Mouse (Mus musculus) kidney, adult 2 months (tissue): ENCODE measurements around the gene Kazald1. TPM values are rescaled to one million over a fixed set of nuclear protein-coding genes. Genes with fewer than 3 reads are reported as not detected.

Source experiments
- DNase-seq: peaks from one replicate; pipeline ENCODE4 v3.0.0; 2021
- H3K27ac ChIP-seq: fragments of 200-500 bp; 2 replicates; pipeline ENCODE4 v1.5.1; 2012; ENCODE audit warnings: low read depth, low read length, control low read depth, inconsistent platforms; ENCODE audit not compliant: insufficient read depth
- H3K27me3 ChIP-seq: fragments of 200-500 bp; replicated peaks from 2 replicates; pipeline ENCODE4 v1.6.1; 2012; ENCODE audit warnings: mild to moderate bottlenecking, moderate library complexity, low read length, inconsistent platforms; ENCODE audit not compliant: control insufficient read depth, insufficient read depth
- H3K36me3 ChIP-seq: fragments of 200-500 bp; 2 replicates; pipeline ENCODE4 v1.6.1; 2012; ENCODE audit warnings: mild to moderate bottlenecking, moderate library complexity, low read length, inconsistent platforms; ENCODE audit not compliant: control insufficient read depth, insufficient read depth
- H3K4me1 ChIP-seq: fragments of 200-500 bp; 2 replicates; pipeline ENCODE4 v1.6.1; 2011; ENCODE audit warnings: low read length; ENCODE audit not compliant: control insufficient read depth, insufficient read depth
- H3K4me3 ChIP-seq: fragments of 200-500 bp; 2 replicates; pipeline ENCODE4 v1.5.1; 2011; ENCODE audit warnings: mild to moderate bottlenecking, low read depth, low read length, control low read depth; ENCODE audit not compliant: insufficient read depth
- CTCF ChIP-seq: fragments of 200-500 bp; conservative IDR thresholded peaks from 2 replicates; pipeline ENCODE4 v1.5.1; 2011; ENCODE audit warnings: low read depth, mild to moderate bottlenecking, control low read depth, low read length, moderate library complexity, mixed read lengths; ENCODE audit not compliant: insufficient read depth, insufficient read length
- POLR2A ChIP-seq: fragments of 200-500 bp; IDR thresholded peaks from one replicate; pipeline ENCODE4 v1.6.1; 2011; ENCODE audit warnings: low read depth, low read length, control low read depth
- WGBS: fragments of 180-500 bp; shearing (Covaris S2); methylation state at CpG from one replicate; pipeline ENCODE4 v1.1.7; 2018; 5-methylcytosine and 5-hydroxymethylcytosine counted together
- polyA plus RNA-seq: library from polyadenylated mRNA; depleted of rRNA; stranded (reverse); fragments of >200 nt; gene quantifications from 2 replicates; pipeline ENCODE4 v1.2.3, GENCODE M21; 2012

The Kazald1 gene
- polyA plus RNA-seq, 1 experiment = 1.9 TPM

DNA sequence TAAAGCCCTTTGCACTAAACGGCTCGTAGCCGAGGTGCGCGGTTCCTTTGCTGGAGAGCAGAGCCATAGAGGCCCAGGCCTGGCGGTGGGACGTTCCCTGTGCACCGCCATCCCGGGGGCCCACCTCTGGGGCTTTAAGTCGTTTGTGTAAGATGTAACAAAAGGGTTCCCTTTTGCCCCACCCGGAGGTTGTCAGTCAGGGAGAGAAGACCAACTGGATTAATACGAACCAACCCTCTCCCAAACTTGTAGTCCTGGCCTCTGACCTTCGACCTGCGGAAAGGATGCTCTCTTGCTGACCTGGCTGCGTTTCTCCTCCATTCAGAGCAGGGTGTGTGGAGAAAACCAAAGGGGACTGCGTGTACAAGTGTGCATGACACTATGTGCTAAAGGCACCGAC is 5.7 kb downstream of the Kazald1 start:
- TF ChIP-seq CTCF = no peak
- no peak for TF ChIP-seq POLR2A
- H3K4me3 ChIP-seq = no peak overlapping the region
- DNase-seq = no peak
- no peaks in the 10 kb centered on the region for H3K27me3 ChIP-seq
- no peaks in the 10 kb centered on the region for H3K4me1 ChIP-seq
- H3K27ac ChIP-seq = no peak overlapping the region
- 6% methylated on average over 17 of the region's 17 CpGs for WGBS
- no peaks in the 10 kb centered on the region for H3K36me3 ChIP-seq

DNA sequence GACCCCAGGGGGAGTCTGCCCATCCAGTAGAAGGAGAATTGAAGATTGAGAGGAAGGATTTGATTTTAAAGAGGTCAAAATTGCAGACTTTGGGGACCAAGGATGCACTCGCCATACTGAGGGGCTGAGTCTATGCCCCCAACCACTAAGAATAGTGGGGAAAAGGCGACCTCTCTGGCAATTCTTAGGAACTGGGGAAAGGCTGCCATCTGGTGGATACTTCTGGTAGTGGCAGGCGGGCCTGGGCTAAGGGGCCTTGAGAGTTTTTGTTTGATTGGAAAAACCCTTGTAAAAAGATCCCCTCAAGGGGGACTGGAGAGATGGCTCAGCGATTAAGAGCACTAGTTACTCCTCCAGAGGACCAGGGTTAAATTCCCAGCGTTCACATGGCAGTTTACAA is 6.2 kb downstream of the Kazald1 start:
- TF ChIP-seq POLR2A (no peak), CTCF (peak; percentile 85)
- no peak overlapping the region for H3K4me3 ChIP-seq
- WGBS = 4% methylated on average over 5 of the region's 5 CpGs
- no peaks in the 10 kb centered on the region for H3K27me3 ChIP-seq
- no peak overlapping the region for H3K27ac ChIP-seq
- H3K4me1 ChIP-seq = no peaks in the 10 kb centered on the region
- DNase-seq = peak; percentile 53
- H3K36me3 ChIP-seq = no peaks in the 10 kb centered on the region

DNA sequence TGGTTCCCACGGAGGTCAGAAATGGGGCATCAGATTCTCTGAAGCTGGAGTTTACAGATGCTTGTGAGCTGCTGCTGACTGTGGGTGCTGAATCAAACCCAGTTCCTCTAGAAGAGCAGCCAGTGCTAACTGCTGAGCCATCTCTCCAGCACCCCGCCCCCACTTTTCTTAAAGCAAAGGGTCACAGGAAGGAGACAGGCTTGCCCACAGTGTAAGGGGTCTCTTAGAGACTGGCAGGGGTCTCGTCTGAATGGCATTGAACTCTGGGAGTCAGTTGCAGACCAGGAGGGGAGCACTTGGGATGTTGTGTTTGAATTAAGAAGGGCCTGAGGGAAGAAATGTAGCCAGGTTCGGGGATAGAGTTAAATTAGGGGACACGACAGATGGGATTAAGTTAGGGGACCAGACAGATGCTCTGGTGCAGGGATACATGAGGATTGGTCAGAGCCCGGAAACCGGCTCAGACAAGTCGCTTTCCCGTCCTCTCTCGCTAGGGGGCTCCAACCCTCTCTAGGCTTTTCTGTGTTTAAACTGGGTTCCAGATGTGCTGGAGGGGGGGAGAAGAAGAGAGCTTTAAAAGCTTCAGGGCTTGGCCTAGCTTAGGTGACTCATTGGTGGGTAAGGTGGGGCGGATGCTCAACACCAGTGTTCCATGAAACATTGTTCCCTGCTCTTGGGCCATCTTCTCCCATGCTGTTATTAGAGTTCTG is 7.0 kb downstream of the Kazald1 start:
- no peaks in the 10 kb centered on the region for H3K4me1 ChIP-seq
- no peak overlapping the region for H3K4me3 ChIP-seq
- no peaks in the 10 kb centered on the region for H3K27me3 ChIP-seq
- DNase-seq = peak; percentile 46
- 23% methylated on average over 11 of the region's 11 CpGs for WGBS
- TF ChIP-seq POLR2A (no peak), CTCF (peak; percentile 52)
- H3K27ac ChIP-seq = no peak overlapping the region
- H3K36me3 ChIP-seq = no peaks in the 10 kb centered on the region

DNA sequence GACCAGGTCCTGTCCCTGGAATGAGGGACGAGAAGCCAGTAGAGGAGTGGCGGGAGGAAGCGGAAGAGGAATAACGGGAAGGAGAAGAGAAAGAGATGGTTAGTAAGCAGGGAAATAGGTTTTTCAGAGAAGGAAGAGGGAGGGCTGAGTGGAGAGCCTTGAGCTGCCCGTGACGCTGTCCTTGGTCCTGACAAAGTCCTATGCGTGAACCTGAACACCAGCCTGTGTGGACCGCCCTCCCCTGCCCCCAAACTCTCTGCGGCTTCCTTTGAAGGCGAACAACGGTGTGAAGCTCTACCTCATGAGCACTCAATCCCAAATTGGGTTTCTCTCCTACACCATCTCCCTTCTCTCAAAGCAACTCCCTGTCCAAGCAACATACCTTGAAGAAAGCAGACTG is 22.8 kb downstream of the Kazald1 start:
- peak; percentile 38 for DNase-seq
- Histone ChIP-seq H3K27ac (no peak overlapping the region), H3K4me3 (no peak overlapping the region), H3K36me3 (no peaks in the 10 kb centered on the region), H3K27me3 (no peaks in the 10 kb centered on the region), H3K4me1 (no peaks in the 10 kb centered on the region; the same call in 1 of the 2 replicates)
- WGBS = 15% methylated on average over 11 of the region's 11 CpGs
- TF ChIP-seq CTCF (no peak), POLR2A (no peak)

DNA sequence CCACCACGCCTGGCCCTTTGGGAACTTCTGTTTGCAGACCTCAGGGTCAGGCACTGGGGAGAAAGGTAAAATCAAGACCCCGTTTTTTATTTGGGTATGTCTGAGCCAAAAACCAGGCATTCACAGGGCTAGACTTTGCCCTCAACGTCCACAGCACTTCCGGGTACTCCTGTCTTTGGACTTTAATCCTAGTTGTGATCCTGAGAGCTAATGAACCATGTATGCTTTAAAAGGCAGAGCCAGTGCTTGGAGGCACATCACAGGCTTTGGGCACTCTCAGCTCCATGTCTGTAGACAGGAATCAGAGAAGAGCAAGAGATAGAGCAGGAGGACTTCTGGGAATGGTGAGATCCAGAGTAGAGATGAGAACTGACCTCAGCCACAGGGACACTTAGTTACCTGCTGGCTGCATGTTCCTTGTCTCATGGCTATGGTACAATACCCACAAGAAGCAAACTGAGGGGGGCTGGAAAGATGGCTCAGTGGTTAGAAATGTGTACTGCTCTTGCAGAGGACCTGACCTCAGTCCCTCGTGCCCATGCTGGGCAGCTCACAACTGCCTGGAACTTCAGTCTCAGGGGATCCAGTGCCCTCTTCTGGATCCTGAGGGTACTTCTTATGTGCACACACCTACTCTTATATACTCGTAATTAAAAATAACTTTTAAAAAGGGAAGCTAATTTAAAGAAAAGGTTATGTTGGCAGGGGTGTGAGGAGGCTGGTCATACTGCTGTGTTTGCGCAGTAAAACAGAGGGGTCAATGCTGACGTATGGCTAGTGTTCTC is 25.6 kb downstream of the Kazald1 start:
- DNase-seq = peak; percentile 77
- 59% methylated on average over 8 of the region's 8 CpGs for WGBS
- no peaks in the 10 kb centered on the region; the same call in 1 of the 2 replicates for H3K27me3 ChIP-seq

DNA sequence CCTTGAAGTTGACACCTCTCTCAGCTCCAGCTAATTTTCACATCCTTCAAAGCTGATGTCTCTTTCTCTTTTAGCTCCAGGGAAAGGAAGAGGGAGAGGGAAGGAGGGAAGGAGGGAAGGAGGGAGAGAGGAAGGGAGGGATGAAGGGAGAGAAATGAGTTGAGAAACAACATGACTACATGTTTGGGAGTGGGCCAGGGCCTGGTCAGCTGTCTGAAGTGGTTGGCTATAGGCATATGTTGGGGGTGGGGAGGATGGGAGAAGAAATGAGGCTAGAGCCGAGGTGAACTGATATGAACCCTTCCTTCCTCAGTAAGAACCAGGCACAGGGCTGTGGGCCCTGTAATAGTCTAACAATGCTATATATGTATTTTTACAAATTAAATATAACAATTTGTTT is 30.6 kb downstream of the Kazald1 start:
- H3K27me3 ChIP-seq = no peaks in the 10 kb centered on the region; the same call in 1 of the 2 replicates
- TF ChIP-seq CTCF = no peak
- TF ChIP-seq POLR2A = no peak
- H3K27ac ChIP-seq = no peak overlapping the region
- 55% methylated on average over 1 of the region's 1 CpGs for WGBS
- no peak overlapping the region for H3K4me3 ChIP-seq
- no peaks in the 10 kb centered on the region for H3K36me3 ChIP-seq
- DNase-seq = no peak
- H3K4me1 ChIP-seq = no peaks in the 10 kb centered on the region; the same call in 1 of the 2 replicates

More for the DNA sequence above, 25.6 kb downstream of the Kazald1 start:
- TF ChIP-seq POLR2A = no peak
- no peak for TF ChIP-seq CTCF
- Histone ChIP-seq H3K27ac (no peak overlapping the region), H3K4me1 (no peaks in the 10 kb centered on the region; the same call in 1 of the 2 replicates), H3K36me3 (no peaks in the 10 kb centered on the region), H3K4me3 (no peak overlapping the region)

GRCm38 (mm10) chr19:45106689-45107088 is 31.6 kb downstream of the Kazald1 start:
- Histone ChIP-seq H3K27me3 (no peaks in the 10 kb centered on the region; the same call in 1 of the 2 replicates), H3K4me3 (no peak overlapping the region), H3K4me1 (no peaks in the 10 kb centered on the region), H3K27ac (no peak overlapping the region), H3K36me3 (no peaks in the 10 kb centered on the region)
- WGBS = 49% methylated on average over 6 of the region's 6 CpGs
- TF ChIP-seq CTCF = no peak
- no peak for TF ChIP-seq POLR2A
- no peak for DNase-seq
